Mouse (Mus musculus): ENCODE data around the gene Sema4a. TPM values are rescaled to one million over a fixed set of nuclear protein-coding genes. Genes with fewer than 3 reads are reported as not detected.

Sema4a gene
- total RNA-seq, 4 experiments from 2014 or later: 2.6 to 4.7 (median 3.8) TPM

DNA sequence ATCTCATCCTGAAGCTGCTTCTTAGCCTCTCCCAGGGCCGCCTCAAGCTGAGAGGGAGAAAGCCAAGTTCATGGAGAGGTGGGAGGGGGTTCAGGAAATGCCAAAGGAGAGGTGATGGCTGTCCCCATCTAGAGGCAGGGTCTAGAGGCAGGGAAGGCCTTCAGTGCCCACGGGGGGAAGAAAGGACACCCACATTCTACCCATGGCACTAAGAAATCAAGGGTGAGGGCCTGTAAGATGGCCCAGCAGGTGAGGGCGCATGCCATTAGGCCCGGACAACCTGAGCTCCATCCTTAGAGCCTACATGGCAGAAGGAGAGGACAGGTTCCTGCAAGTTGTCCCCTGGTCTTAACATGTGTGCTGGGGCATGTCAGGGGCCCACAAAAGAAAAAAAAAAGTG, 25.9 kb upstream of the Sema4a start:
- DNase-seq (ENCODE audit: low spot score): no peak

DNA sequence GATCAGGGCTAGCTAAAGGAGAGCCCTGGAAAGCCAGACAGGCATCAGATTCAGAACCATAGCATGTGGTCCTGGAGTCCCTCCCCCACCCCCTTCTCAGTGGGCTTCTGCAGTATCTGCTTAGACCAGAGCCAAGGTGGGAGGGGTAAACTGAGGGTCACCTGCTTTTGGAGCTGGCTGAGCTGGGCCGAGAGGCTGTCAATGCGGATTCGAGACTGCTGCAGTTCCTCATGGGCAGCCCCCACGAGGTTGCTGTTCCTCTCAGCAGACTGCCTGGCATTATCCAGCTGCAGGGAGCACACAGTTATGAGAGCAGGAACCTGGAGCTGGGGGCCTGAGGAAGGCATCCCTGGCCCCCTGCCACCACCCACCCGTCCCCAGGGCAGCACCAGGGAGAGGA, 25.1 kb upstream of the Sema4a start:
- DNase-seq (ENCODE audit: low spot score): no peak

DNA sequence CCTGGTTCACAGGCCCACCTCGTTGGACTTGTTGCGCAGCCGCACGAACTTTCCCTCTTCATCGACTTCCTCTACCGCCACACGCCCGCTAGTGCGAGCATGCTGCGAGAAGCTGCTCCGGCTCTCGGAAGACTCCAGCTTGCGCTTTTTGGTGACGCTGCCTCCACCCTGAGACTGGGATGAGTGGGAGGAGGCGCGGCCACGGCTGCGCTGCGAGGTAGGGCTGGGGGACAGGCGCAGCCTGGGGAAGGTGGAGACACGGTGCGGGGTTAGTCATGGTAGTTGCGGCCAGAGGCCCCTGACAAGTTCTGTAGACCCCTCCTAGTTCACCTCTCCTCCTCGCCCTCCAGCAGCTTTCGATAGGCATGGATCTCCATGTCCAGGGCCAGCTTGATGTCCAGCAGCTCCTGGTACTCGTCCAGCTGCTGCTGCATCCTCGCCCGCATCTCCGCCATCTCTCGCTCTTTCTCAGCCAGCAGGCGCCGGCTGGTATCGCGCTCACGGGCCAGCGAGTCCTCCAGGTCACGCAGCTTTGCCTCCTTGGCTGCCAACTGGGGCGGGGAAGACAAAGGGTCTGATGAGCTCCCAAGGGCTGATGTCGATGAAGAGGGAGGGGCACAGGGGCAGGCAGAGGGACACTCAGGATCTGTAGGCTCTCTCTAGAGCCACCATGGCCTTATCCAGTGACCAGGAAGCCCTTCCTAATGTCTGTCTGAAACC, 23.8 kb upstream of the Sema4a start:
- no peak for DNase-seq (ENCODE audit: low spot score)

DNA sequence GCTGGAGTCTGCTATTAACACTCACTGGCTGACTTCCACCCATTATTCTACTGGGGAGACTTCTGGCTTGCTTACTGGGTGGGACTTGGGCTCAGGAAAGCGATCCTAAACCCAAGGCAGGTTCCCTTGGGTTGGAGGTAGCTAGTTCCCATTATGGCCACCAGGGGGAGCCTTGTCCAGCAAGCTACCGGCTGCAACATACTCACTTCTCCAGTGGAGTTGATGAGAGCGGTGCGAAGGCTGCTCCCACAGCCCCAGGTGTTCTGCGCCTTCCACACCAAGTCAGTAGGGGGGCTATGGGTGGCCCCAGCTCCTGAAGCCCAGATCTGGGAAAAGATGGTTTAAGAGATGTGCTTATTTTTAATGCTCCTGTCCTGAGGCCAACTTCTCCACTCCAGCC, 22.6 kb upstream of the Sema4a start:
- peak; percentile 69 for DNase-seq (ENCODE audit: low spot score)

DNA sequence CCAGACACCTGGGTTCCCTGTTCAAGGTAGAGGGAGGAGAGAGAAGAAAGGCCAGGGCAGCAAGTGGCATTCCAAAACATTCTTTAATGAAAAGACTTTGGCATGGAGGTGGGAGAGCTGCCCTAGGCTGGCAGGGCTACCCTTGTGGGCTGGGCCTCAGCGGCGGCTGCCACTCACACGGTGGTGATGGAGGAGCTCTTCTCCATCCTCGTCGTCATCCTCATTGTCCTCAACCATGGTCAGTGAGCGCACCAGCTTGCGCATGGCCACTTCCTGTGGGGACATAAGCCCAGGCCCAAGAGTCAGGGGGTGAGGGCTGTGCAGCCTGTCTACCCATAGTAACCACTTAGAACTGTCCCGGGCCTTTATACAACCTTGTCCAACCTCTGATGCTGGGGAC, 22.2 kb upstream of the Sema4a start:
- no peak for DNase-seq (ENCODE audit: low spot score)

DNA sequence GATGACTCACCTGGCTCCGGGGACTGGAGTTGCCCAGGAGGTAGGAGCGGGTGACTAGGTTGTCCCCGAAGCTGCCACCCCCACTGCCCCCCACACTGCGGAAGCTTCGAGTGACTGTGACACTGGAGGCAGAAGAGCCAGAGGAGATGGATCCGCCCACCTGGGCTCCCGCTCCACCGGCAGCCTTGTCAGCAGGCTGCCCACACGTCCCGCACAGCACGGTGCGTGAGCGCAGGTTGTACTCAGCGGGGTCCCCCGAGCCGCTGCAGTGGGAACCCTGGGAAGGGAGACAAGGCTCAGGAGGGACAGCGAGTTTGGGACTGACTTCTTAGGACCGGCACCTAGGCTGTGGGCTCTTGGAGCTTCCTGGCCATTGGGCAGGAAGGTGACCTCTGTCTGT, 21.4 kb upstream of the Sema4a start:
- DNase-seq (ENCODE audit: low spot score): no peak

DNA sequence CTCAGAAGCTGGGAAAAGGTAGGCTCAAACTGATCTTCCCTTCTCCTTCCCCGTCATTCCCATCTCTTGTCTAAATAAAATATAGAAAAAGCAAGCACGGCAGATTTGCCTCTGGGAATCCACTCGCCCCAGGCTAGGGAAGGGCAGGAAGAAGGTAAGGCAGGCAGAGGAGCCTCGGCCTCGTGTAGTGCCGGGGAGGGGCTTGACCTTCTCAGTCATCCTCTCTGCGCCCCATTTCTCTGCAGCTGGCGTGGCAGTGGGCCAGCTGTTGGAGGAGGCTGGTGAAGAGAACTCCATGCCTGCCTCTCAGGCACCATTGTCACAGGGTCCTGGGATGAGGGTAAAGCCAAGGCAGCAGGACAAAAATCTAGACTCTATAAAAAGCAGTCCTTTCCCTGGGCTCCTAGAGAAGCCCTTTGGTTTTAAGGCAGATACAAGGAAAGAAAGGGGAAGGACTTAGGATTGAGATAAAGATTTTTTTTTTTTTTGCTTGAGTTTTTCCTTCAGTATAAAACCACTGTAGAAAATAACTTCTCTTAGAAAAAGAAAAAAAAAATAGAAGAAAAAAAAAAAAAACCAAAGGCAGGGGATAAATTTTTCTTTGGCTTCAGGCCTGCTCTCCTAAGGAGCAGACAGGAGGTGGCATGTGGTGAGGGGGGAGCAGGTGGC, 20.5 kb upstream of the Sema4a start:
- no peak for DNase-seq (ENCODE audit: low spot score)

DNA sequence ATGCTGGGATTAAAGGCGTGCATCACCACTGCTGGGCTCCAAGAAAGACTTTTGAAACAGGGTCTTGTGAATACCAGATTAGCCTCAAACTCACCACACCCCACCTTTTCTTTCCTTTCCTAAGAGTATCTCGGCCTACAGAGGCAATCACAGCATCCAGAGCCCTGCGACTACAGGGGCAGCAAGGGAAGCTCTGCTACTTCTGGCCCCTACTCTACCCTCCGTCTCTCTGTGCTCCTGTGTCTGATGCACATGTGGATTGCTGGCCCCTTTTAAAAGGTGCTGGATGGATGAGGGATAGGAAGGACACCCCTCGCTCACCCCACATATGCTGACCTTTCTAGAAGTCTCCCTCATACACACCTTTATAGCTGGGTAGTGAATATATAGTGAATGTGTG, 19.7 kb upstream of the Sema4a start:
- DNase-seq (ENCODE audit: low spot score): no peak

DNA sequence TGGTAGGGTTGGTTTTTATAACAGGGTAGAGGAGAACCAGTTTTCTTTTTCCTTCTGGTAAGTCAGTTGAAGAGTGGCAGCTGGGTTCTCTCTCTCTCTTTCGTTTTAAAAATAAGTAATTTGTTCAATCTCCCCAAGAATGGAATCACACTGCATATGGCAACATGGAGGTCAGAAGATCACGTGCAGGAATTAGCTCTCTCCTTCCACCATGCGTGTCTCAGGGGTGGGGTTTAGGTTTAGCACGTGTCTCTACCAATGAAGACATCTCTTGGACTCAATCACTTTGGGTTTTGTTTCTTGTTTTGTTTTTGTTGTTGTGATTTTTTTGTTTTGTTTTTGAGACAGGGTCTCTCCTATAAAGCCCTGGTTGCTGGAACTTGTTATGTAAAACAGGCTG, 18.8 kb upstream of the Sema4a start:
- no peak for DNase-seq (ENCODE audit: low spot score)

DNA sequence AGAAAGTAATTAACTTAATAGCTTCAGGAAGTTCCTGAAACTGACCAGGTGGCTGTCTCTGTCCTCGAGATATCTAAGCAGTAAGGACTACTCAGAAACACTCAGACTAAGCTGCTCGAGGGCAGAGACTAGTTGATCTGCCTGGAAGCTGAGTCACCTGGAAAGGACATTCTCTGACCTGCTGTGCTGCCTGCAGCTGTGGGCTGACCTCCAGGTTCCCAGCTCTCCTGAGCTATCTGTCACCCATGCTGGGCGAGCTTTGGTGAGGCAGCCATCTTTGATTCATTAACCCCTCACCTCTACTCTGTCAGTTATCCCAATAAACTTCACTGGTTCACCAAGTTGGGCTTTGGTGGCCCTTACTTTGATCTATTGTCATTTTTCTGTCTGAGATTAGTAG, 18.2 kb upstream of the Sema4a start:
- DNase-seq (ENCODE audit: low spot score): no peak

DNA sequence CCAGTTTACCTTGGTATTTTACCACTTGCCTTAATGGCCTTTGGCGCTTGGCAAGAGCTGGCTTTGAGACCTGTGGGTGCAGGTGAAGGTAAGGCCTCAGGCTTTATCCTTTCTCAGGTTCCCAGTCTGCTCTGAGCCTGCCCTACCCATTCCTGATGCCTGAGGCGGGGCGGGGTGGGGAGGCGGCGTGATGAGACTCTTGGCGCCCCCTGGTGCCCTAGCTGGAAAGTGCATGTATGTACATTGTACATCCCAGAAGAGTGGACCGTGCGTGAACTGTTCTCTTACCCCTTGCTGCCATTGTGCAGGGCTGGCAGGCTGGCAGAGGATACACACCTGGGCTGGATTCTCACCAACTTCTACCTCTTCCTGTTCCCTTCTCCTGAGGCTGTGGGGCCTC, 16.8 kb upstream of the Sema4a start:
- DNase-seq (ENCODE audit: low spot score): peak; percentile 78

DNA sequence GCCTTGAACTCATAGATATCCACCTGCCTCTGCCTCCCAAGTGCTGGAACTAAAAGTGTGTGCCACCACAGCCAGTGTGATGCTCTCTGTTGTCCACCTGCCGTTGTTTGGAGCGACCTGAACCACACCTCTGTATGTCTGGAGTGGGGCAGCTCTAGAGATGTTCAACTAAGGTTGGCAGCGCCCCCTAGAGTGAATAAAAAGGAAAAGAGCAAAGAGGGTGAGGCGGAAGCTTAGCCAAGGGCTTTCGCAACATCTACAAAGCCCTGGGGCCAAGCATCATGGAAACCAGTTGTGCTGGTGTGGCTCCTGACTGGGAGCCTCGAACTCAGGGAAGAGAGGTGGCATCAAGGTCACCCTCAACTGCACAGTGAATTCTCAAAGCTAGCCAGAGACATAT, 15.4 kb upstream of the Sema4a start:
- no peak for DNase-seq (ENCODE audit: low spot score)

DNA sequence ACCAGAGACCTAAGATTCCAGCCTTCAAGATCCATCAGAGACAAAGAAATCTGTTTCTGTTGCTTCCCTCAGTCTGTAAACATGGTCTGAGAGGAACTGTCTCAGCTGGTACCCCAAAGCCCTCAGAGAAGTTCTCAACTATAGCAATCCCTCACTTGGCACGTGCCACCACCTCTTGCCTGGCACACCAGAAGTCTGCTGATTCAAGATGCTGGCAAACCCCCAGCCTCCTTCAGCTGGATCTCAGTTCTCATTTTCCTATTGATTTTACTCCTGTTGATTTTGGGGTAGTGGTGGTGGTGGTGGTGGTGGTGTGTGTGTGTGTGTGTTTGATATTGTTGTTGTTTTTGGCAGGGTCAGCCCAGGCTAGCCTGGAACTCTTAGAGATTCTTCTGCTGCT, 12.6 kb upstream of the Sema4a start:
- no peak for DNase-seq (ENCODE audit: low spot score)

DNA sequence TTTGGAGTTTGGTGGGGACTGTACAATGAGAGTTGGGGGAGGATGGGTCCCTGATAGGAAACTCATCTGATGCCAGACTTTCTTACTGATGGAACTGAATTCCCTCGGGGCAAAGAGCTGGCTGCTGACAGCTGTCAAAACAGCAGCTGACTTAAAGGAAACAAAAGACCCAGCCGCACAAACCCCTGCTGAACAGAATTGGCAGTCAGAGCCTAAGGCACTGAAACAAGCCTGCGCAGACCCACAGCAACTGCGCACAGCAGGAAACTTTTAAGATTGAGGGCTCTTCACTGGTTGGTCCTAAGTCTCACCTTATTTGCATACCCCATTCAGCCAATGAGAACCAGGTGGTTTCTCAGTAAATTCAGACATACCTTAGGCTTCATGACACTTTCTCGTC, 12.0 kb upstream of the Sema4a start:
- no peak for DNase-seq (ENCODE audit: low spot score)

DNA sequence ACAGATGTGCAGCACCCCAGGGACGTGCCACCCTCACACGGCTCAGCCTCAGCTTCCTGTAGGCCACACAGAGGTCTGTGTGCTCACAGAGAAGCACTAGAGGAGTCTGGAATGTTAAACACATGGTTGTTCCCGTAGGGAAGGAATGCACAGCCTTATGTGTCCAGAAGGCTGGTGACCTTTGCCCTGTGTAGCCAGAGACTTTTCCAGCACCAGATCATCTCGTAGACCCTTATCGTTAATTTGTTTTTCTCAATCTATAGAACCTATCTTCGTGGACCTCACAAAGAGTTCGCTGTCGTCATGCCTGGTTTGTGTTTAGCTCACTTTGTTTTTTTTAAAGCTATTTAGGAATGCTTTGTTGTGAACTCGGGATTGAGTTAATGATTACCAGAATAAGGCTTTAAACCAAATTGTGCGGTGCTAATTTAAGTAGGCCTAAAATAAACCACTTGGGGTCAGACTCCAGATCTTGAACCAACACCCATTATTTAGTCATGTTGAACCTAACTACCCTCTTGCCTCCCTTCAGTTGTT, 10.0 kb upstream of the Sema4a start:
- DNase-seq (ENCODE audit: low spot score): no peak

DNA sequence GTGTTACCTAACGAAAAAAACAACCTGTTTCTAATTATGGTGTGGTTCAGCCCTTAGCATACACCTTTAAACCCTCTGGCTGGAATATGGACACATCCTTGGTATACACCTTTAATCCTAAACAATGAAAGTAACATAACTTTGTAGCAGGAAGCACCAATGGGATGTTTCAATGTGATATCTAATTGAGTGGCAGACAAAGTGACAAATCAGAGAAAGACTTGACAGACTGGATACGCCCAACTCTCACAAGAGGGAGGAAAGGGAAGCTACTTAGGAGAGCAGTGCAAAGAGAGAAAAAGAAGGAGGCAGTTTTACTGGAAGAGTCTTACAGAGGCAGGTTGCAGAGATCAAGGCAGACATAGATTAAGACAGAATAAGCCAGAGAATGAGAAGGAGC, 8.5 kb upstream of the Sema4a start:
- no peak for DNase-seq (ENCODE audit: low spot score)

DNA sequence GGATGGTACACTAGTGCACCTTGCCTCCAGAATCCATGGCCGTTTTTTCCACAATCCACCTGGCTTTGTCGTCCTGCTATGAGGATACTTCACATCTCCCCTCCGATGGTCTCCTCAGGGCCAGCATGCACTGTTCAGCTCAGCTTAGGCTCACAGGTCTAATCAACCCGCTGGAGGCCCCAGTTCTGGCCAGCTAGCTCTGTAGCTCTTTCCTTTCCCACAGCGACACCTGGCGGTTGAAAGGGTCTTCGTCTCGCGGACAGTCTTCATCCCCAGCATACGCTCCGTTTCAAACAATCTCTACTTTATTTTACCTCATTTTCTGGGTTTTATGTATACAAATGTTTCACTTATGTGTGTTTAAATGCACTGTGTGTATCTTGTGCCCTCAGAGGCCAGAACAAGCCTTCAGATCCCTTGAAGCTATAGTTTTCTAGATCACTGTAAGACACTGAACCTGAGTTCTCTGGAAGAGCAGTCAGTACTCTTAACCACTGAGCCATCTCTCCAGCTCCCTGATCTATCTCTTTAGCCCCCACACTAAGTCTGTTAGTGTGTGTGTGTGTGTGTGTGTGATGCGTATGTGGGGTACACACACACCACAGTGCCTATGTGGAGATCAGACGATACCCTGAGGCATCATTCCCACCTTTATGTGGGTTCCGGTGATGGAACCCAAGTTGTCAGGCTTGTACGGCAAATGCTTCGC, 6.3 kb upstream of the Sema4a start:
- DNase-seq (ENCODE audit: low spot score): peak; percentile 84

DNA sequence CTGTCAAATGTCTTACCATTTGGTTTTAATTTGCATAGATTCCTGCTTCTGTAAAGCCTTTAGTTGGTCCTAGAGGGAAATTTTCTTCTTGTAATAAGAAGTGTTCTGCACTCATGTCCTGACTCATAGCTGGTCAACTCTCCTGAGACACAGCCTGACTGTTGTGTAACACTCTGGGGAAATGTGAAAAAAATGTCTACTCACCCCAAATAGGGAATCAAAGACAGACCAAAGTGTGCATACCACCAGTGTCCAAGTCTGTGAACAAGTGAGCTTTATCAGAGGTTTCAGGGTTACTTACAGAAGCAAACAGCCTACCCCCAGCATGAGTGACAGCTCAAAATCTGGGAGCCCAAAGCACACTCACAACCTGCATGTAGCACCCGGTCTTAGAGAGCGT, 4.1 kb upstream of the Sema4a start:
- no peak for DNase-seq (ENCODE audit: low spot score)

DNA sequence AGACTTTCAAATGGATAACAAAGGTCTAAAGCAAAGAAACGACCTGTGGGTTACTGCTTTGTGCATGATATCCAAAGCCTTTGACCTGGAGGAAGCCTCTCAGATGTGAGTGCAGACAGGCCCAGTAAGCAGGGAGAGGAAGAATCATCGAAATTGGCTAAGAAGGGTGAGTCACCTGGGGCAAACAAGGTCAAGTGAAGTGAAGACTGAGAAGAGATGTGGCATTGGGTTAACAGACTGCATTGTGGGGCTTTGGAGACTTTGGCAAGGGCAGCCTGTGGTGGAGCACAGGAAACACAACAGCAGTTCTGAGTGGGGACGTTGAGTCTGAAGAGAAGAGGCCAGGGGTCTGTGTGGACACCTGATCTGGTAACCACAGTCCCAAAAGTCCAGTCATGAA, 3.4 kb upstream of the Sema4a start:
- no peak for DNase-seq (ENCODE audit: low spot score)

DNA sequence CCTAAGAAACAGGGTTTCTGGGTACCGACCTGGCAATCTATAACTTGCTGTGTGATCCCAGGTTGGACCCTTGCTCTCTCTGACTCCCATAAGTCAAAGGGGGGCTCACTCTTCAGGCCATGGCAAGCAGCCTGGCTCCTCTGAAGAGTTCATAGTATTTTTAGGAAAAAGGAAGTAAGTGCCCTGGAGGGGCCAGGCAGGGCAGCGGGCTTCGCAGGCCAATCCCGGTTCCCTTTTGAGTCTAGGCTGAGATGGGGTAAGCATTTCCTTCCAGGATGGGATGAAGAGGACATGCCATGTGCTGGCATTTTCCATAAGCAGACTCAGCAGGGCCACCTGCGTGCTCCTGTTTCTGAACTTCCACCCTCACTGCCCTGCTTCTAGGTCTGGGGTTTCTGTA, 953 bp downstream of the Sema4a start:
- no peak for DNase-seq (ENCODE audit: low spot score)

DNA sequence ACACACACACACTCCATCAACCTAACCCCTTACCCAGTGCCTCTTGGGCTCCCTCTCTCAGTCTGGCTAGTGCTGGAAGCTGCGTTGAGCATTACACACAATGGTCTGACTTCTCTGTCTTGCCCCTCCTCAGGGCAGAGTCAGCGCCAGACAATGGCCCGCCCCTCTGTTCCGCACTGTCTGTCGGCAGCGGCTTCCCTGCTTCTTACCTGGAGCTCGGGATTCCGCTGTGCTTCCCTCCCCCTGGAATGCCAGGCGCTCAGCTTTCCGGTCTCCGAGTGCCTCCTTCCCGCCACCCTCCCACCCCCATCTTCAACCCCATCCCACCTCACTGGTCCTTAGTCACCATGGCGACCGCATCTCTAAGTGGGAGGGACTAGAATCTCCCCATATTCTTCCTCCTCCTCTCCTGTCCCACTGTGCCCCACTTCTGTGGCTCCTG, 2.2 kb downstream of the Sema4a start:
- no peak for DNase-seq (ENCODE audit: low spot score)

DNA sequence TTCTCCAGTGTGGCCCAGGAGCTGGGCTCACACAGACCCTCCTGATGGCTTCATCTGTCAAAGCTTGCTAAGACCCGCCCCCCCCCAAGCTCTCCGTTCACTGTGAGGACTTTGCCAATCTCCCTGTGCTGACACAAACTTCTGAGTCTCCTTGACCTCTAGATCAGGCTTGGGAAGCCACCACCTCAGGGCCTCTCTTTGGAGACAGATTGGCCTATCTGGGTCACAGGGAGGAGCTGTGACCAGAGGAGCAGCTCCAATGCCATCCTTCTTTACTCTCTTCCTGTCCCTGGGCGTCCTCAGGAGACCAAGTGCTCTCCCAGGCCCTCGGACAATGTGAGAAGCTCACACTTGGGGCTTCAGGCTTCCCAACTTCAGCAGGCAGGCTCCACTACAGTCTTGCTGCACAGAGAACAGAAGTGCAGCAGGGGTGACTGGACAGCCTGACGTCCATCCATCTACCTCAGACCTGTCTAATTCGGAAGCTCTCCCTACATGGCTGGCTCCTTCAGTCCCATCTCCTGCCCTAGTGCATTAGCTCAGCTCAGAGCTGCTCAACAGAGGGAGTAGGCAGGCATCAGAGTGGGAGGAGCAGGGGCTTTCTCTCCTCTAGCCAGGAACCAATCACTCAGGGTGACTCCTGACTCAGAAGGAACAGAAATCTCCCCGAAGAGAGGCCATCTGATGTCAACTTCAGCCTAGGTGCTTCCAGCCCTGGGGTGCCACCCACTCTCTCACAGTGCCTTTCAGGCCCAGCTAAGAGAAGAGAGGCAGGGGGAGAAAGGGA, 4.0 kb downstream of the Sema4a start:
- no peak for DNase-seq (ENCODE audit: low spot score)
